In the genomic region with DNA sequence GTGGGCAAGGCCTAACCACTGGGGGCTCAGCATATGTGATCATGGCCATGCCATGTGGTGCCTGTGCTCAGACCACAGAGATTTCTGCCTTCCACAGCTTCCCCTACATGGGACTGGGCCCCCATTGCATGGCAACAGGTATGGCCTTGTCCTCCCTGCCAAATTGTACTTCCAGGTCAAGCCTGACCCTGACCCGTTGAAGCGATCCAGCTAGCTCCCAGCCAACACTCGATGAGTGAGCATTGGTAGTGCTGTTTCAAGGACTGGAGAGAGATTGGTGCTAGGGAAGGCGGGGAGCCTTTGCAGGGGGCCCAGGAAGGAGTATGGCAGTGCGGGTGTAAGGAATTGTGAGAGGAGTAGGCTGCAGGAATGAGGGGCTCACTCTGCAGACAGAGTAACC, we compare ENCODE assay signal across 20 mouse cellular contexts.
"Had no signal": no experiment of that assay in that cellular context is flagged by ENCODE, and none has a peak within 500 bp of the region (broad histone marks: within the 10 kb centered on the region; RNA-seq: fewer than 3 reads in every experiment).

No protein-coding gene starts in this region.

- H3K27ac ChIP-seq: limb, embryonic 12.5 days; limb, embryonic 15.5 days; liver, embryonic 13.5 days; lung, embryonic 15.5 days; midbrain, embryonic 10.5 days; midbrain, embryonic 13.5 days; stomach, embryonic 15.5 days had no signal

- ATAC-seq: midbrain, embryonic 13.5 days; midbrain, embryonic 16.5 days had no signal

- H3K27me3 ChIP-seq: limb, embryonic 12.5 days; limb, embryonic 15.5 days; liver, embryonic 13.5 days; lung, embryonic 15.5 days; megakaryocyte, embryonic 14.5 days; midbrain, embryonic 13.5 days; stomach, embryonic 15.5 days had no signal

- H3K9me3 ChIP-seq: limb, embryonic 12.5 days; limb, embryonic 15.5 days; liver, embryonic 13.5 days; lung, embryonic 15.5 days; midbrain, embryonic 13.5 days; stomach, embryonic 15.5 days had no signal

- H3K4me1 ChIP-seq: limb, embryonic 12.5 days; limb, embryonic 15.5 days; lung, embryonic 15.5 days; midbrain, embryonic 10.5 days; midbrain, embryonic 13.5 days; stomach, embryonic 15.5 days had no signal

- H3K4me3 ChIP-seq: limb, embryonic 12.5 days; limb, embryonic 15.5 days; liver, embryonic 13.5 days; lung, embryonic 15.5 days; midbrain, embryonic 10.5 days; midbrain, embryonic 13.5 days; stomach, embryonic 15.5 days had no signal

- H3K4me2 ChIP-seq: limb, embryonic 12.5 days; limb, embryonic 15.5 days; liver, embryonic 13.5 days; lung, embryonic 15.5 days; midbrain, embryonic 13.5 days; stomach, embryonic 15.5 days had no signal

- H3K9ac ChIP-seq: limb, embryonic 12.5 days; limb, embryonic 15.5 days; liver, embryonic 13.5 days; lung, embryonic 15.5 days; midbrain, embryonic 13.5 days; stomach, embryonic 15.5 days had no signal

- DNase-seq: kidney, adult 8-10 months; kidney, postnatal 14 days; kidney, postnatal 4 days; left cerebral cortex, postnatal 4 days; liver, embryonic 13.5 days; lung, adult 18-20 months; lung, postnatal 10 days; lung, postnatal 36 days; right cerebral cortex, adult 18-20 months; right cerebral cortex, postnatal 14 days; spleen, adult 18-20 months; thymus, postnatal 25 days had no signal
